Mouse (Mus musculus): ENCODE results near the gene Agbl4. TPM values are rescaled to one million over a fixed set of nuclear protein-coding genes. Genes with fewer than 3 reads are reported as not detected.

Agbl4 gene
- total RNA-seq (2021): 10 to 100 TPM in 1 of 2 experiments, 1 to 10 TPM in 1; 8.8 to 12.3 TPM
- long read RNA-seq, partial matches to known transcripts: 1 of 2 reads
- long read RNA-seq, other reads (novel, unspliced or antisense): 1 of 2 reads

DNA sequence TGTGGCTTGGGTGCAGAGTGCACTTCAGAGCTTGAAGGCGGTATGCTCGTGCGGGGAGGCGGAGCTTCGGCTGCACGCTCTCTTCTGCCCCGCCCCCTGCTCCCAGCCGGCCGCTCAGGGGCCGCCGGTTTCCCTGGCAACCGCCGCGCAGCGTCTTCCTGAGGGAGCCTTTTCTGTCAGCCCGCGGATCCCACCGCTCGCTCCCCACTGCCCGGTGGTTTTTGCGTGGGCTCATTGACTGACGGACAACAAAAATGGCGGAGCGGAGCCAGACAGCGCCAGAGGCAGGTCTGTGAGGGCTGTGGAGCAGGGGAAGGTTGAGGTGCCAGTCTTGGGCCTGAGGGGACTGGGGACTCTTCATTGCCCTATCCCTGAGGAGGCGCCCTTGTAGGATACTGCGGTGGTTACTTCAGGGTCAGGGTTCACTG, at the start of gene Agbl4:
Gene Agbl4 (plus strand): TSS at position 44 of the 428 bp plus-strand sequence.
- DNase-seq (ENCODE audit: low spot score in 2 of 2): peak; percentile 64 to 78

DNA sequence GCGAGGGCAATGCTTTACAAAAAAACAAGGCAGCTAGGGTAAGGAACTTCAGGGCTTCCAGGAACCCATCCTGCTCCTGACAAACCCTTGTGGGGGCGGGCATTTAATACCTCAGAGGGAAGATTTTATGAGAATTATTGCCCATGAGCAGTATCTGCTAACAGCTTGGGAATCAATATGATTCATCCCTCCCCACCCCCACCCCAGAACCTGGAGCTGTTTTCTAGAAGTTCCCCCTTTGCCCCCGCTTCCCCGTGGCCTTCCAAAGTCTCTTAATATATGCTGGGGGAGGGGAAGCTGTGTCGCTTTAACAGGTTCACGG, 46.6 kb upstream of the Agbl4 start:
- peak; percentile 5 to 13 for DNase-seq (ENCODE audit: low spot score in 2 of 2)

DNA sequence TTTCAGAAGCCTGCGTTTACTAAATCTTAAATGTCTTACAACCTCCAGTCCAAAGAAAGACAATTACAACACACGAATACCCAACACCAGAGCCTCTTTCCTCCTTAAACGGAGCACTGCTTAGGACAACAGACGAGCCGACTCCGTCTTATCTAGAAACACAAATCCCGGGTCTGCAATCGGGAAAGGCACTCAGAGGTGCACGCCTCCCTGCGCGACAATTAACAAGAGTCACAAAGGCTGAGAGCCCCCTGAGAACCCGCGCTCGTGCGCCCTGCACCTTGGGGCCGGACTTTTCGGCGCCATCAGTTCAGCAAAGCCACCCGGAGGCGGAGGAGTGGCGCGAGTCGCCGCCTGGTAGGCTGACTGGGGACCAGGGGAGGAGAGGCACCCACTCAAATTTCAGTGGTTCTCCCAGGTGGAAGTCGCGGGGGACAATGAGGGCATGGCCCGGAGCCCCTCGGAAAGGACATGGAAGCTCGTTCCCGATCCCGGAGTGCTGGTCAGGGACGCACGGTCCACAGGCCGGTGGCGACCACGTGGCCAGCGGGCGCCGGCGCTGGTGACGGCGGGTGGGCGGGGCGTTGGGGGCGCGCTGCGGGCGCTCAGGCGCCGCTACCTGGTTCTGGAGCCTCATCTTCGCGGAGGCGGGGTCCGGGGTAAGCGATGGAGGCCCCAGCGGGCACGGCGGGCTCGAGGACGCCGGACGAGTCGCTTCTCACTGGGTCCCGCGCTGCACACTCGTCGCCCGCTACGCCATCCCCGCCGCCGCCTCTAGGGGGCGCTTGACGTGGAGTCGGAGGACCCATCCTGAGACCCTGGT, 46.1 kb upstream of the Agbl4 start, which contains the start of gene Elavl4:
Gene Elavl4 (minus strand): TSS at position 732 of the 823 bp plus-strand sequence.
- DNase-seq (ENCODE audit: low spot score in 2 of 2): peak; percentile 83 to 86

DNA sequence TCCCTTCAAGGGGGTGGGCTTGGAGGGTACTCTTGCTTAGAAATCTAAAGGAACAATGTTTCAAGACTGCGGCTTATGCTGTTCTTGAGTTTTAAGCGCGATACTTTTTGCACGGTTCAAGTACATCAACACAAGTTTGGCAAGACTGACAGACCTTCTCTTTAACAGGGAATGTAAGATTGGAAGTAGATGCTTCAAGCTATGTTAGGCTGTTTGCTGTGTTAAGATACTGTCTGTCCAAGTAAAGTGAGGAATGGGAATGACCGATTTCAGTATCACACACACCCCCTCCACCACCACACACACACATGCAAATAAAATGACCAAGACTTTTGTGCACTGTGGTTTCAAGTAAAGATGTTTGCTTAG, 45.5 kb upstream of the Agbl4 start:
- no peak for DNase-seq (ENCODE audit: low spot score in 2 of 2)

DNA sequence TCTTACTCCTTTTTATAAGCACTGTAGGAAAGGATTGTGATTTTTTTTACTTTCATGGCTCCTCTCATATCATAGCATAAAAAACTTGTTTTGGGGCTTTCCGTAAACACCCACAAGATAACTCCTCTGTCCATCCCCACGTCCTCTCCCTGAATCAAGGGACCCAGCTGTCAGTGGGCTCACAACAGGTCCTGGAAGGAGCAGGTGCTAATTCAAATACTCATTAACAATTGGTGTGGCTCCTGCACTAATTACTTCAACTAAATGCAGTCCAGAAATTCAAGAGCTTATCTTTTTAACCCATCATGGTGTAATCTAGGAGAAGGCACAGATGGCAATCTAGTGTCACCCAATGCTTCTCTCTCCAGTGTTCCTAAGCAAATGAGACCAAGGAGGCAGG, 36.9 kb upstream of the Agbl4 start:
- no peak for DNase-seq (ENCODE audit: low spot score in 2 of 2)

DNA sequence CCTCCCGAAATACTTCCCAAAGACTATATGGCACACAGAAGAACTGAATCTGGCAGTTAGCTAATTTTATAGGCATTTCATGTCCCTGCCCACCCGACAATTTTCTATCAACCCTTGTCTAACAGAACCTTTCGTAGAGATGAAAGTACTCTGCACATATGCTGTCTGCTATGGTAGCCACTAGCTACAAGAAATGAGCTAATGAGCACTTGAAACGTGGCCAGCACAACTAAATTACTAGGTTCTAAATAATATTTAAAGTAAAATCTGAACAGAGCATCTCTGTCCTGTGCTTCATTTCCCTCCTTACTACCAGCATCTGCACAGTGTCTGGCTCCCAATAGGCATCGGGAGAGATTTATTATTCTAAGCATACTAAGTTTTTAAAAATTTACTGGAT, 1.2 kb upstream of the Agbl4 start:
- no peak for DNase-seq (ENCODE audit: low spot score in 2 of 2)

DNA sequence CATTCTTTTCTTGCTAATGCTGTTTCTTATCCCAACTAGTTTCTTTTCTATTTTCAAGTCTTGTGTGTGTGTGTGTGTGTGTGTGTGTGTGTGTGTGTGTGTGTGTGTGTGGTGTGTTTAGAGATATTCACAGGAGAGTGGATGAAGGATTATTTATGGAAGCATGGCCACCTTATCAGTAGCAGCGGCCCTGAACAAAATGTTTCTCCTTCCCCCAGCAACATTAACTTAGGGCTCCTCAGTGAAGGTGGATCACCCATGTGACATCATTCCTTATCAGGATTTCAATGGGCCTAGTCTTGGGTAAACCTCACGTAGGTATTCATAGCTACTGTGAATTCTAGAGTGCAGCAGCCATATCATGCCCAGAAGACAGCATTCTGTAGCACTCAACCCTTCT, 22.8 kb downstream of the Agbl4 start:
- no peak for DNase-seq (ENCODE audit: low spot score in 2 of 2)

DNA sequence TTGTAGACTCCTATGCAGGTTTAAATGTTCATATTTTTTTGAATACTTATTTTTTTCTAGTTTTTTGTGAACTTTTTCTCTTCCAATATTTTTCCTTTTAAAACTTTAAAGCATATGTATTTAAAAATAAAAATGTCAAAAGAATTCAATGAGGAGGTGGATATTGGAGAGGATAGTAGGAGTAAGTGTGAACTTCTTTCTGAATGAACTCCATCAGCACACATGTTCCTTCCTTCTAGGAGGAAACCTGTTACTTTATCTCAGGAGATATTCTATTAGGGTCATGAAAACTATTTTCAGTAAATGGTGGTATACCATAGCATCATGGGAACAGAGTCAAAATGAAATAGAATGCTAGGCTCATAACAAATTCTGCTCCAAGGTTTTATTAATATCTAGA, 30.2 kb downstream of the Agbl4 start:
- no peak for DNase-seq (ENCODE audit: low spot score in 2 of 2)

DNA sequence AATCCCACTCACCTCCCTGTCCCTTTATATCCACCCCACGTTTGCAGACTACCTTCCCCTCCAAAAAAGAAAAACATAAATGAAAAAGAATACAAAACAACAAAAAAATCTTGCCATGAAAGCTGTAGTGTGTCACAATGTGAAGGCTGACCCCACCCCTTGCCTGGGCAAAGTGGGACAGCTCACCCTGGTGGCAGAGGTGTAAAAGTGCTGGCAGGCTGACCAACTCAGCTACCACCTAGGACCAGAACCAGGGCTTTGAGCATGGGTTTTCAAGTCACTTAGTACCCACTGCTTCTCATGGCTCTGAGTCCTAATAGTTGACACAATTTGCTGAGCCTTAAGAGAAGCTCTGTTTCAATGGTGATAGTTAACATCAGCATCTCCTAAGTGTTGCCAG, 96.9 kb downstream of the Agbl4 start:
- peak; percentile 4 to 19 for DNase-seq (ENCODE audit: low spot score in 2 of 2)

DNA sequence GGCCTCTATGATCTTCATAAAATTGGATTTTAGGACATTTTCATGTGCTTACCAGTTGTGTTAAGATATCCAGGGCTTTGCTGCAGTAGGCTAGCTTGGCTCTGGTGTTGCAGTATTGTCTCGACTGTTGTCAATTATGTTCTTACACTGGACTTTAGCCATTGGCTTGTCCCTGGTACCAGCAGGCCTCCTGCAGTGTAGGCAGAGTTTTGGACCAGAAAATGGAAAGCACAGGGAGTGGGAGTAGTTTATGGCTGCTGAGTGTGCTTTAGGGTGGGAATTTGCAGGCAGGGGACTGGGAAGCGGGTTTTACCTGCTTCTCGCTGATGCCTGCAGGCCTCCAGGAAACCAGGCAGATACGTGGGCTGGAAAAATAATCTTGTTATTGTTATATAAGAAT, 132.3 kb downstream of the Agbl4 start:
- no peak for DNase-seq (ENCODE audit: low spot score in 2 of 2)

DNA sequence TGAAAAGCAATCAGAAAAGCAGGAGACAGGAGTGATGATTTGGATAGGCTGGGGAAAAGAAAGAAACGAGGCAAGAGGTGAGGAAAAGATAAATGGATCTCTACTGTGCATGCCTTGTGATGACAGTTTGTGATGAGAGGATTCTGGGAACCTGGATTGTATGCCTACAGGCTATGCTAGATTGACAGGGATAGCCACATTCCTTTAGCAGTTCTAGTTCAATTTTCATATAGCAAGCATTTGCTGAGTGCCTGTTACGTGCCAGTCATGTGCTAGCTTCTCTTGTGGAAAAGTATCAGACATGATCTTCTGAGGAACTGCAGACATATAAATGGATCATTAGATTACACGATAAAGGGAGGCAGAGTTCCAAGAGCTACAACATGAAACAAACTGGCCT, 151.8 kb downstream of the Agbl4 start:
- DNase-seq (ENCODE audit: low spot score in 2 of 2): no peak

DNA sequence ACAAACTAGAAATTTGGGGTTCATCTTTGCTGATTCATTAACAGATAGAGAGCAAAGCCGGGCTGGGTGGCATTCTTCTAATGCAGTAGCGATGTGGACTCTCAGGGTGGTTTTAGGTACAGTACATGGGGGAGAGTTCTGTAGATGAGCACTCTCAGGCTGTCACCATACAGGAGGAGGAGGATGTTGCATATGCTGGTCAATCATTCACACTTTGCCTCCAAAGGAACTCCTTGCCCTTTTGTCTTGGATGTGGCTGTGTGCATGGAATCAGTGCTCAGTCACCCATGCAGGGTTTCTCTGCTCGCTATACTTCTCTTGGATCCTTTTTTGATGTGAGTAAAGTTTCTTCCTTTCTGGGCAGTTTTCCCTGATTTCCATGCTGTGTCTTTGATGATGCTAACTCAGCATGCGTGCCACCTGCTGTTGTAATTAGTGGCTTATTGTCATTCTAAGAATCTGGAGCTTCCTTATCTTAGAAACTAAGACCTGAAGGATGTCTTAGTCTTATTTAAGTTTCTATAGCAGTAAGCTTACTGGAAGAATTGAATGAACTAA, 200.3 kb downstream of the Agbl4 start:
- DNase-seq (ENCODE audit: low spot score in 2 of 2): no peak

DNA sequence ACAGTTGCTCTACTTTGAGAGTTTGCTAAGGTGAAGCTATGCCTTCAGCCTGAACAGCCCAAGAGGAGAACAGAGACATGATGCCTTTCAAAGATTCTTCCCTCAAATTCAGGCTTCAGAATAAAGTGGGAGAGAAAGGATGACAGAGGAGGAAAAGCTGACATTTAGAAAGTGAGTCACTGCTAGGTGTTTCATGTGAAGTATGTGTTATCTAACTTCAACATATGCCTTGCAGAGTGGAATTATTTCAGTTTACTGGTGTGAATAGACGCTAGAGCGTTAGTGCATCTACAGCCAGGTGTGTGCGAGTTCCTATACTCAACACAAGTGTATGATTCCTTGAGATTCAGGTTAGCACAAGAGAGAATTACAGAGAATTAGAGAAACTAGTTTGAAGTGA, 244.0 kb downstream of the Agbl4 start:
- no peak for DNase-seq (ENCODE audit: low spot score in 2 of 2)

DNA sequence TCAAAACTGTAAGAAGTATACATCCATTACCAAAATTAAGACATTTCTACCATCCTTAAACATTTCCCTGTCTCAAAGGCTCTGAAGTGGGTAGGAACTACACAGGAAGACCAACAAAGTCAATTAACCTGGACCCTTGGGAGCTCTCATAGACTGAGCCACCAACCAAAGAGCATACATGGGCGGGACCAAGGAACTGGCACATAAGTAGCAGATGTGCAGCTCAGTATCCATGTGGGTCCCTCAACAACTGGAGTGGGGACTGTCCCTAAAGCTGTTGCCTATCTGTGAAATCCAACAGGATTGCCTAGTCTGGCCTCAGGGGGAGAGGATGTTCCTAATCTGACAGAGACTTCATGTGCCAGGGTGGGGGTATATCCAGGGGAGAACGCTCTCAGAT, 265.5 kb downstream of the Agbl4 start:
- no peak for DNase-seq (ENCODE audit: low spot score in 2 of 2)

DNA sequence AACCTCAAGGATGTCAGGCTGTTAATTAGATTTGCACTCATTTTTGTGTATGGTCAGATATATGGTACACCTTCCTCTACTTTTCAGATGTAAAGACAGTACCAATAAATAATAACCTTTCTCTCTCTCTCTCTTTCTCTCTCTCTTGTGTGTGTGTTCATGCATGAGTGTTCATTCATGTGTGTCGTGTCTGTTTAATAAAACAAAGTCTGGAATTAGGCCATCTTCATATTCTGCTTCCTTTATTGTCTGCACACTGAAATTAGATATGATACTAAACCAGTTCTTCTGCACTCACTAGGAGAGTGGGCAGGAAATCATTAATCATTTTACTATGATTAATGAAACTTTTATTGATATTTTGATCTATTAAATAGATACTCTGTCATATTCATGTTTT, 276.7 kb downstream of the Agbl4 start:
- no peak for DNase-seq (ENCODE audit: low spot score in 2 of 2)

DNA sequence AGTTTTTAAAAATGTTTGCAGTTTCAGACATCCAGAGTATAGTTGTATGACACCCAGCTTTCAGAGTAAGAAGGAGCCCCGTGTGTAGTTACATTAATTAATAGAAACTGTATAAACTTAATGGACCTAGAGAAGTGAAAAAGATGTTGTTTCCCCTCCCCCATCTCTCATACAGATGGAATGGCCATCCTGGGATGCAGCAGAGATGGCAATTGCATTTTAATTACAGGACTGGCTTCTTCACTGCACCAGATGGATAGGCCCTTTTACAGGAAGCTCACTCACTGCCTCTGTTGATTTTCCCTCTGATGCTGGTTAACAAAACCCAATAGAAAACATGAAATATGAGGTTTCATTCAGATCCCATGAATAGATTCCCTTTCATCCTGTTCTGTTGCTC, 337.7 kb downstream of the Agbl4 start:
- DNase-seq (ENCODE audit: low spot score in 2 of 2): no peak

DNA sequence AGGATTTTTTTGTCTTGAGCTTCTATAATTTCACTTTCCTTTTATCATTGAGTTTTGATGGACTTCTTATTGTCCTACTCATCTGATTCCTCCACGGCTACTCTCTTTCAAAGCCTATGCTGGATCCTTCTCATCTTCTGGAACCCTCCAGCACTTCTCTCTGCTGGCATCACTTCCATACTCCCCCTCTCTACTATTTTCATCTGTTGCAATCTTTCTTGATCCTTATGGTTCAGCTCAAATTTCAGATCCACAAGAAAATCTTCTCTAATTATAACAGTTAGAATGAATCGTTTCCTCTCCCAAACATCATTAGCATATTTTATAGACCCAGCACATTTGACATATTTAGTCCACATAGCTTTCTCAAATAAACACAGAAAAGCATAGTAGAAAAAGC, 360.5 kb downstream of the Agbl4 start:
- no peak for DNase-seq (ENCODE audit: low spot score in 2 of 2)

DNA sequence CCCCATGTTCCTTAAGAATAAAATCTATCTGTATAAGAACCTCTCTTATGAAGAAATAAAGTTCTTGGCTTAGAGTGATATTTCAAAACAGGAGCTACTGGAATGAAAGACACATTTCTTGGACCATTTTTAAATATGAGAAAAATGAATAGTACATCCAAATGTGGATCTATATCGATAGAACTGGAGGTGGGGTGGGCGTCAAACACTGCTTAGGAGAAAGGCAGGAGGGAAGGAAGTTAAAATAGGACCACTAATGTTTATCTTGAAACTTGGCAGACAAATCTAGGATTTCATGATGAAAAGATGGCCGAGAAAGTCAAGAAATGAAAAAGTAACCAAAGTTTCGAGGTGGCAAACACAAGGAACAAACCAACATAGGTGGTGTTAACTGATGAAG, 391.1 kb downstream of the Agbl4 start:
- DNase-seq (ENCODE audit: low spot score in 2 of 2): no peak

DNA sequence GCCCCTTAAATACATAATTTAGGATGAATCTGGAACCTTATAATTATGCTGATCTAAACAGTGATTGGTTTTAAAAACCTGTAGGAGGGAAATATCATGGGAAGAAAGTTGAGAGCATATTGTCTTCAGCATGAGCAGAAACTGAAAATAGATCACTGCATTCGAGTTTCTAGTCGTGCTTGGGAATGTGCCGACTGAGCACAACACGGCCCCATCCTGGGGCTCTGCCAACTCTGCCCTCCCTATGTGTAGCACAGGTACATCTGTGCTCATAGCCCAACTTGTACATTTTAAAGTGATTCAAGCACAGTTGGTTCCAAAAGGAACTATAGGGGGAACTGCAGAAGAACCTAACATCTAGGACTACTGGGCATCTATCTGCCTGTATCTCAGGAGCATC, 402.4 kb downstream of the Agbl4 start:
- peak; percentile 7 to 35 for DNase-seq (ENCODE audit: low spot score in 2 of 2)

DNA sequence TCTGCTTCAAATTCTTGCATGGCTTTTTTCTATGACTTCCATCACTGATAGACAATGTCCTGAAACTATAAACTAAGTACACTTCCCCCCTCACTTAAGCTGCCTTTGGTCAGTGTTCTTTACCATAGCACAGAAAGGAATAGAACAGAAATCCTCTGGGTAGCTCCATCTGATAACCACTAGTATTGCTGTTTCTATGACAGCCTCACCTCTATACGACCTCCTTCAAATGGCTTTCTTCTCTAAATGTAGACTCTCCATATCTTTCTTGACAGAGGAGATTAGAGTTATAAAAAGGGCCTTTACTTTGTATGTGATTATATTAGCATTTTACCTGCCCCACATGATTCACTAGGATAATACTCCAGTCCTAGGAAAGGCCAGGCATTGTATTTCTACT, 413.5 kb downstream of the Agbl4 start:
- DNase-seq (ENCODE audit: low spot score in 2 of 2): no peak

DNA sequence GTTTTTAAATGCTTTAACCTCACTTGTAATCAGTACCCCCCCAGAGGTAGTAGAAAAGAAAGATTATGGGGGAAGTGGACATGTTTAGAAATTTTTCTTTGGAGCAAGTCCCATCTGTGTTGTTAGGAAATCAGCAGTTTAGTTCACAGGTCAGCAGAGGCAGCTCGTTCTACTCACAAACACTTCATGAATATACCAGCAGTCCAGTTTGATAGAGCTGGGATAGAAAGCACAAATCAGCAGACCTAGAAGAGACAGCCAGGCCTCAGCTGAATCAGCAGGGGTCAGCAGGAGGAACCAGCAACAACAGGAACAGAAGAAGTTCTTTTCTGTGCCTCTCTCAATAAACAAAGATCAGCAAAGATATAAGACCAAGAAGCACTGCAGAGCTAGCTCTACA, 435.3 kb downstream of the Agbl4 start:
- DNase-seq (ENCODE audit: low spot score in 2 of 2): no peak

DNA sequence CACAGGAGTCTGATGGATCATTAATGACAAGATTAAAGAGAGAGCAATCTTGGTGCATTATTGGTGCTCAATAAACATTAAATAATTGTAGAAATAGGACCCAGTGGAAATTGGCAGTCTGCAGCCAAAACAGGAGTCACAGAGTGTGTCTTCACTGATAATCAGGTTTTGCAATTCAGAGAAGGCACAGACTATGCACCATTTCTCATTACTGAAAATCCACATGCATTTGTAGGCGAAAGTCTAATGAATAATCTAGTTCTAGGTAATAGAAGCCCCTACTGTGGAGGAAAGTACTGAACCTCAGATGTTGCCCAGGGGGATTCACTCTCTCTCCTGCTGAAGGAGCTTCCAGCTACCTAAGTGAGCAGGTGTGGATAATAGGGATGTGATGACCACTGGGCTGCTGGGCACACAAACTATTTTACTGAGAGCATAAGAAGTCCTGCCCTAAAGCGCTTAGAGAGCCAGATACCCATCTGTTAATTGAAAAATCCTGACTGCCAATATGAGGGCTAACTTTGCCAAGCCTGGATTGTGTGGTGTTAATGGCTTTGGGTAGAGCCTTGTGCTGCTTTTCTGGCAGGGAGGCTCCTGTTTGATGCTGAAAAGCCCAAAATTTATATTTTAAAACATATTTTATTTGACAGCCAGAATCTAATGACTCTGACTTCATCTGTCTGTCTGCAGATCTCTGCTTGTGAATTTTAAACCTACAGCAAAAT, 482.4 kb downstream of the Agbl4 start:
- peak; percentile 25 to 42 for DNase-seq (ENCODE audit: low spot score in 2 of 2)
